Mouse (Mus musculus) B cell, adult 2 months (primary cell): Measurements from ENCODE around the gene Vcam1.

Experiments
- DNase-seq, 2 experiments: peaks; one replicate each; pipeline ENCODE4 v3.0.0; 2022

The Vcam1 gene

DNA sequence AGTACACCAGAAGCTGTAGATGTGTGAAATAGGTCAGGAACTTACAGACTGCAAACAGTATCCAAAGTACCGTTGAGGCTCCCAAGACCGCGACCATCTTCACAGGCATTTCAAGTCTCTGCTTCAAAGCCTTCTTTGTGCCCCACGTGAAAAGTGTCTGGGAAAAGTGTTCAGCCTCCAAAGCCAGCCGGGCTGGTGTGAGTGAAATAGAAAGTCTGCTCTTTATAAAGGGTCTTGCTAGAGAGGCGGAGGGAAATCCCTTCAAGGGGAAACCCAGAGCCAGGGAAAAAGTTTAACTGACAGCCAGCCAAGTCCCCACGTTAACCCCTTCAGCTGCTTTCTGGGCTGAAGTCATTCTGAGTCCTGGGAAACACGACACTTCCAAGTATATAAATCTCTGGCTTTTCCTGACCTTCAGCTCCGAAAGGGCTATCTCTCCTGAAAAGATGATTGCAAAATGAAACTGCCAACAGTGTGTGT, at the start of gene Vcam1:
Gene Vcam1, minus strand, starts transcription at position 430 of the 480 bp plus-strand sequence.
- DNase-seq = no peak

DNA sequence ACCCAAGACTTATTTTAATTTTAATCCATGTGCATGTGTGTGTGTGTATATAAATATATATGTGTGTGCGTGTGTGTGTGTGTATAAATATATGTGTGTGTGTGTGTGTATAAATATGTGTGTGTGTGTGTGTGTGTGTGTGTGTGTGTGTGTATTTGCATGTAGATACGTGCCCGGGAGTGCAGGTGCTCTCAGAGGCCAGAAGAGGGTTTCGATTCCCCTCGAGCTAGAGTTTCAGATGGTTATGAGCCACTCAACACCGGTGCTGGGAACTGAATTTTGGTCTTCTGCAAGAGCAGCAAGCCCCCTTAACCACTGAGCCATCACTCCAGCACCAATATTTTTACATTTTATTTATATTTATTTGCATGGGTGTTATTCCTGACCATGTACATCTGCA, 45.6 kb upstream of the Vcam1 start:
- DNase-seq = no peak

DNA sequence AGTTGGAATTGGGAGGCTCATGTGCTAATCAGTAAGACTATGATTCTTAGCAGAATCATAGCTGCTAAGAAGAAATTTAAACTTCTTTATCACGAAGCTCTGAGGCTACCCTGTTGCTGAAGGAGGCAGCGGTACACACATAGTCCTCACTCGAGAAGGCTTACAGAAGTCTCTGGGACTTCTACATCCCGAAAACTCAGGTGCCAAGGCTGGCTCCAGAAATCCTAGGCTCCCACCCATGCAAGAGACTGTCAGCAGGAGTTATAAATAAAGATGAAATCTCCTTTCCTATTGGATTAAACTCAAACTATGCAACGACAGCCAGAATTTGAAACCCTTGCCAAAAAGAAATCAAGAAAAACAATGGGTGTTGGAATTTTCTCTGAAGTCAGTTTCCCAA, 42.0 kb upstream of the Vcam1 start:
- no peak for DNase-seq

DNA sequence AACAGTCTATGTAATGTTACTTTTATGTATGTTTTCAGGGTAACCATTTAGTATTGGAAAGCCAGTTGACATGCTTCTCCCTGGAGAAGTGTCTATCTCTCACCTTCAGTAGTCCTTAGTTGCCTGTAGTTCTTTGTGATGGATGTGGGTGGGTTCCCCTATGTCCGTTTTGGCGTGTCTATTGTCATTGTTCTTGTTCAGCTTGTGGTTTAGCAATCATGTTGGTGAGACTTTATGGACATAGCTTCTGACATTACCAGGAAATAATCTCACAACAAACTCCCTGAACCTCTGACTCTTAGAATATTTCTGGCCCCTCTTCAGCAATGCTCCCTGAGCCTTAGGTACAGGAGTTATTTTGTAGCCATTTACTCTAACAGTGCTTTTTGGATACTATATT, 38.6 kb upstream of the Vcam1 start:
- no peak for DNase-seq

DNA sequence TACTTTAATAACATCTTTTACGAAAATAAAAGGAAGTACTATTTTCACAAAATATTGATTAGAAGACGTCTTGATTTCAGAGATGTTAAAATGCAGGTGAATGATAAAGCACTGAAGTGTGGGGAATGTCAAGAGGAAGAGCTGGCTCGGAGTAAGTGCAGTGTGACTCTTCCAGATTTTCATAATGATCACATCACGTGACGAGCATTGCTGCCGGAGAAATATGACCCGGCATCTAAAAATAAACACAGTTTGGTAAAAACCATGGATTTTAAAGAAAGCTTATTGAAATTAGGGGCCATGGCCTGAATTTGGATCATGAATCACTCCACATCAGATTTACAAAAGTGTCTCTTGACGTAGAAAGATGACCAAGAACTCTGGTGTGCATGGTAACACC, 36.8 kb upstream of the Vcam1 start:
- no peak for DNase-seq

DNA sequence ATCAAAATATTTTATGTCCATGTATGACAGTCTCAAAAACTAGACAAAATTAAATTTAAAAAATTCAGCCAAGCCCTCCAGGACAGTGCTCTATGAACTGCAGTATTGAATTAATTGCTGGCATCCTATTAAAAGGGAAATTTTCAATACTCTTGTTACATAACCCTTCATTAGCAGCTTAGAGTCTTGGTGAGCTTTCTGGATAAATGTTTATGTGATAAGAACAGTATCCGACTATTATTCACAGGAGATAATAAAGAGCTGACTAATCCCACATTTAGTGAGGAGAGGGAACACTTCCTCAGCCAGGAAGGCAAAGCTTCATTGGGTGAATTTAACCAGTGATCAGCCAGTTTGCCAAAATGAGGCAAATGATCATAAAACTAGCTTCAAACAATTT, 35.5 kb upstream of the Vcam1 start:
- DNase-seq = no peak

DNA sequence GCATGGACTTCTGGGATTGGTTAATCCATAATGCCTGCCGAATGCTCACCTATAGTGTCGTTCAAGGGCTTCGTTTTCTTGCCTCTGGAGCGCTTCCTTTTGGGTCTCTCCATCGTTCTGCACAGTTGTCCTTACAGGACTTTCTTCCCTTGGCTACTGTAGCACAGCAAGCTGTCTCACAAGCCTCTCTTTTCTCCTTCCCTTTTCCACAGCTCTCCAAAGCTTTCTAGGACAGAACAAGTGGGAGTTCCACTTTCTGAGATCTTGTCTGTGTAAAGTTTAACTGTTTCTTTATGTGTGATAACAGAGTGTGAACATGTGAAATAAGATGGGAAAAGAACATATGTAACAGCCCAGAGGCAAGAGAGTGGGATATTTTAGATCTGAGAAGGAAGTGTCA, 34.0 kb upstream of the Vcam1 start:
- no peak for DNase-seq

DNA sequence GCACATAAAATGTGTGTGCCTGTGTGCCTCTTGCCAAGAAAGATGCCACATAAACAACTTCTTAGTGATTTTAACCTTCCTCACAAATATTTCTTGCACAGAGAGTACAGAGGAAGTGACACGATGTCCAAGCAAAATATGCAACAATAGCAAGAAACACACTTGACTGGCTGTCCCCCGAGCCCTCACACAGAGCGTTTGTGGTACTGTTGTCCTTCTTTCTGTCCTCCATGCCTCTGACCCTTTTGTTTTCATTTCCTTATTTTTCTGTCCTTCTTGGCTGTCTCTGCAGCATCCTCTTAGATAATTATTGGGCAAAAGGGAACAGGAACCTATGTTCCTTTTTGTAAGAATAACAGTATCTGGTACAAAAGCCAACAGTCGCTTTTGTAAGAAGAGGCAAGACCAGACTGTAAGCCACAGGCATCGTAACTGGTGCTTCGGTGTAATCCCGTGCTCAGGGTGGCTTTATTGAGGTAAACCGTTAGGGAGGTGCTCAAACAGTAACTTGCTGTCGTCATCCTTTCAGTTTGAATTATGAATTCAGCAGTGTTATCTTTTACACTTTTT, 32.7 kb upstream of the Vcam1 start:
- no peak for DNase-seq

DNA sequence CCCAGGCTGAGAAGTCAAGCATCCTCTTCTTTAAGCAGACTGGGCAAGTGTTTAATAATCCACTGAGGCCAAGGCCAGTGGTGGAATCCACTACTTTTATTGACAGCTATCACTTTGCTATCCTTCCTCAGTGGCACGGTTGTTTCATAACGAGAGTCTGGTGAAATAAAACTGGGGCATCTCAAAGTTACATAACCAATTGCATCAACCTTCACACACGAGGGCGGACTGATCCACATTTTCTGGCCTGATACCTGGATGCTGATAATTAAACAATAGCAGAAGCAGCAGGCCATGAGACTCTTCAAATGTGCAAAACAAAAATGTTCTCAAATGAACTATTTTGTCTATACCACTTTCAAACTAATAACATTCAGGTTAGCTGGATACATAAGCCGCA, 29.9 kb upstream of the Vcam1 start:
- no peak for DNase-seq

DNA sequence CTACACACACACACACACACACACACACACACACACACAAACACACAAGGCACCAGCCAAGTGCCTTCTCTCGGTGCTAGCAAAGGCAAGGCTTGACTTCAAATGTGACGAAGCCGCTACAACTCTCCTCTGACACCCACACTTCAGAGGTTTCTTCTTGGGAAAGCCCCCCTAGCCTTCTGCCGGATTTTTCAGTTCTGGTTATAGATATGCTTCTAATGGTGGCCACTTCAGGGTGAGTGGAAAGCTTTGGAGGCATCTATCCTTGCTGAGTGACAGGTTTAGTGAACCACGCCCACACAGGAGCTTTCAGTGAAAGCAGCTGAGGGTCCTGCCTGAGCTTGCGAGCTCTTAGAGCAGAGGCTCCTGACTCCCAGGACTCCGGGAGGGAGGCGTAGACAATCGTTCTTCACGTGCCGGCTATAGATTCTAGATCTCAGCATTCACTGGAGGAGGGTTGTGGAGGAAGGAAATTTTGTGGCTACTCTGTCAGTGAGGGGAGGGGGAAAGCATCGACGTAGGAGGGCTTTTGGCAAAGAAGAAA, 28.0 kb upstream of the Vcam1 start:
- DNase-seq = no peak

DNA sequence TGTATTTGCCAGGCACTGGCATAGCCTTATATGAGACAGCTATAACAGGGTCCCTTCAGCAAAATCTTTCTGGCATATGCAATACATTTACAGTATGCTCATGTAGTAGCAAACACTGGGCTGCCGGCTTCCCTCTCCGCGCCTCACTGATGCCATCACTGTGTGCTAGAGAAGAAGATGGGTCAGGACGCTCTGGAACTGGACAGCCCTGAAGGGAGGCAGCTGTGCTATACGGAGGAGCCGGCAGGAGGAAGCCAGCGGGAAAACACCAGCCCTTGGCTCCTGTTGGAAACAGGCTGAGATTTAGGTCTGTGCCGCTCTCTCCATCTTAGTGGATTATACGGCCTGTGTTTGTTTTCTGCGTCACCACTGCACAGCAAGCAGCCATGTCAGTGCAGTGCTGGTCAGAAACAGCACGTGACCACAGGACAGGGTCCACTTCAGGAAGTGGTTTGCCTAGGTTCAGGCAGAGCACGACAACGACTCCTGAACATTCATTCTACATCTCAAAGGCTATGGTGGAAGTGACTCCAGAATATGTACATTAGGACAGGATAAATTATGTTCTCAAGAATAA, 20.7 kb upstream of the Vcam1 start:
- DNase-seq = no peak

DNA sequence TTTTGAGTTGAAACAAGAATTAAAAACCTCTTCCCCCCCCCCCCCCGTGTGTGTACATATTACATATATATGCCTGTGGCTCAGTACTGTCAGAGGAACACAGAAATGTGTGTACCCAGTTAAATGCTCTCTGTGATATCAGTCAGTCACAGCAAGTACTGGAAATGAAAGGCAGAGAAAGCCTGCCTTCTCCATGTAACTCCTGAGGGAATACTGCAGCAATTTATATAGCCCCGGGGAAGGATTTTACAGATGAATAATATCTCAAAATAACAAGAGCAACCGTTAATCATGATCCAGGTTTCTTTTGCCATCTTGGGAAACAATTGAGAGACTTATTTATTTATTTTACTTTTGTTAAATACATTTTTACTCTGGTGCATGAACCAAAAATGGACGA, 19.6 kb upstream of the Vcam1 start:
- no peak for DNase-seq

DNA sequence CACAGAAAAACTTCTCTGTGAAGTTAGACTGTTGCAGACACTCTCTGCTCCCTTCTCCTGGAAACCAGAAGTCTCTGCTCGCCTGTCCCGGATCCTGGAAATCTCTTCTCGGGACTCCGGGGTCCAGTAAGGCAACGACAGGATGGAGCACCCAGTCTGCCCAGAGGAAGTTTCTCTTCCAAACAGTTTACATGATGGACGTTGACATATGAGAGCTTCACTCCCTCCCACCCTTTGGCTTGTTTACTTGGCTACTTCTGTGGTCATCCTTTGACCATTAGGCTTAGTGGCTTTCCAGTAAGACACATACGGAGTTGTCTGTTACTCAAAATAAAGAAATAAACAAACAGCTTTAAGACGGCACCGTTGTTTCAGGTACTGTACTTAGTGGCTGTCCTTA, 19.2 kb upstream of the Vcam1 start:
- no peak for DNase-seq

DNA sequence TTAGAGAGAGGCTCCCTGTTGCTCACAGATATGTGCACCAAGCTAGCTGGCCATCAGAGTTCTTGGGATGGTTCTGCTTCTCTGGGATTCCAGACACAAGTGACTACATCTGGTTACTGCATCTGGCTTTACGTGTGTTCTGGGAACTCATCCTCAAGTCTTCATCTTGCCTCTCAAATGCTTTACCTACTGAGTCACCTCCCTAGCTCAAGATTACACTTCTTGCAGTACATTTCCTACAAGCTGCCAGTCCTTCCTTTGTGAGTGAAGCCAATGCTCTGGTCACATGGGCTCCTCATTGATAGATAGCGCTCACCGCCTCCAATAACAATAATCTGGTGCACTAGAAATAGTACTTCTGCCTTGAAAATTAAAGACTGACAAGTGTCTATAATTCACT, 11.7 kb upstream of the Vcam1 start:
- DNase-seq = no peak

DNA sequence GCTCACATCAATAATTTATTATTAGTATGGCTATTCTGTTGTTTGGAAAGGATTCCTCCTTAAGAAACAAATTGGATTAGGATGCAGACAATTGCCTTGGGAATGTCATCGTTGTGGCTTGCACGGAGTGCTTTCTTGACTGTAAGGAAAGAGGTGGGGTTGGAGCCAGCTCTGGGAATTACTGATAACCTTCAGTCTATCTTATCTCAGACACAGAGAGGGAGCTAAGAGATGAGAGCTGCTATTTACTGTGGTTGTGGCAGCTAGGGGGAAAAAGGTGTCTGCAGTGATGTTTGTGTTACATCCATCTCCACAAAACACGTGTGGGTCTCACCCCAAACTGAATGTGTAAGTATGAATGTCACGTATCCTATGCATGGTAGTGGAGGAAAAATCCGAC, 9.5 kb upstream of the Vcam1 start:
- no peak for DNase-seq

DNA sequence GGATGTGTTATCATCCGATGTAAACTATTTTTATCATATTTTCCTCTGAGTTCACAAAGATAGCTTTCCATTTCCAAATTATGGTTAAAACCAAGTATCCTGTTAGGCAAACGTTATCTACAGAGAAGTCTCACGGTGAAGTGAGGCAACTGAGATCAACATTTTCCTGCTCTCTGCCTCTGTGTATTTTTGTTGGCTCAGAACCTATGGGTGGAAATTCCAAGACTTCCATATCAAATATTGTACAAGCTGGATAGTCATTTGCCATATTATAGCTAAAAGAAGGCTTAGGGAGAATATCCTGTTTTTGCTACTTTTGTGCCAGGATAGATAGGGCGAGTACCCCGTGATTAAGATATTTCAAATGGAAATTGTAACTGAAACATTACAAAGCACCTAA, 8.6 kb upstream of the Vcam1 start:
- no peak for DNase-seq

DNA sequence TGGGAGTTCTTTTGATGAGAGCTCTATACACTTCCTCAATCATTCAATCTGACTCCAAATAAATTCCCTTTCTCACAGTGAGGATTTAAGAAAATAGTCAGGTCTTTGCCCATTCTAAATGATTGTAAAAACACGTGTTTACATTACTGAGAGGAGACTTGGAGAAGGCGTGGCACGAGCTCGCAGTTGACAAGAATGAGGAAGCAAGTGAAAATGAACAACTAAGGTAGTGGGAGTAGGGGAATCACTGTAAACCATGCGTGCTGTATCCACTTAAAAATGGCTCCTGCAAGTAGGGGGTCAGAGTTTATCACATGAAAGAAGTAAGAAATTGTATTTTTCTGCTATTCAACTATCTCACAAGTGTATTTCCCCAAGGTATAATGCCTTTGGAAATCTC, 3.9 kb upstream of the Vcam1 start:
- DNase-seq = no peak

DNA sequence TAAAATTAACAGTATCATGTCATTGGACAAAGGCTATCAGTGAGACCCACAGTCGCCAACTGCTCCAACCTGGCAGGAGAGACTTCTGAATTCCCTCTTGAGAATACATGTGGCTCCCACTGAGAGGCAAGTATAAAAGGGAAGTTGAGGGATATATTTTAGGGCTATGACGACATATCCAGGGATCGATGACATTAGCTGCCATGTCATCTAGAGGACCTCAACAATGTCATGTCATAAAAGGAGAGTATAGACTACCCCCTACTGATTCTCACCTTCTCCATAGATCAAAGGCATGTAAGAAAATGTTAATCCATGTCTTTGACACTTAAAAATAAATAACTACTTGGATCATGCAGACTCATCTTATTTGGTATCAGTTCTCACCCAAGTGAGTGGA, 1.2 kb upstream of the Vcam1 start:
- no peak for DNase-seq

DNA sequence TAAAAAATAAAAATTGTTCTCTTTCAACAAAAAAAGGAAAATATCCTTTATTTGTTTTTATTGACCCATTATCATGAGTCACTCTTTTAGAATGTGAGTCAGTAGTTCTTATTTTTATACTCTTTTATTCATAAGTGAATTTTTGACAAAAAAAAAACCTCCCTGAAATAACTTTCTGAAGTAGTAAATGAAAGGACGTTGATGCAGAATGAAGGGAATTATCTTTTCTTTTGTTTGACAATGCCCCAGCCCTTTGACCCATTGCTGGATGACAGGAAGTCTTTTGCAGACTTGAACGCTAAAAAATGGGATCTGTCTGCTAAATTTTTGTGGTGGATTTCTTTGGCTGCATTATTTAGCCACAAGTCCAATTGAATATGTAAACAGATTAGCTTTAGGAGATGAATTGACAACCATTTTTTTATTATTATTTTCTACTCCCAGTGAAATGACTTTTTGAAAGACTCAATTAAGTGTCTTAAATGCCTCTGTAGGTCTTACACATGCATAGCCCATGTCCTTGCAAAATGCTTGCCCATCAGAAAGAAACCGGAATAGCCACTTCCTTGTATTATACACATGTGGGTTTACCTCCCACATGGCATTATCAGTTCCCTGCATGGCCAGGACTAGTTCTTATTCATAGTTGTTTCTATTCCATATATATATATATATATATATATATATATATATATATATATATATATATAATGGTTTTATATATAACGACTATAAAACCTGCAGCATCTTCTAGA, 530 bp upstream of the Vcam1 start:
- no peak for DNase-seq

DNA sequence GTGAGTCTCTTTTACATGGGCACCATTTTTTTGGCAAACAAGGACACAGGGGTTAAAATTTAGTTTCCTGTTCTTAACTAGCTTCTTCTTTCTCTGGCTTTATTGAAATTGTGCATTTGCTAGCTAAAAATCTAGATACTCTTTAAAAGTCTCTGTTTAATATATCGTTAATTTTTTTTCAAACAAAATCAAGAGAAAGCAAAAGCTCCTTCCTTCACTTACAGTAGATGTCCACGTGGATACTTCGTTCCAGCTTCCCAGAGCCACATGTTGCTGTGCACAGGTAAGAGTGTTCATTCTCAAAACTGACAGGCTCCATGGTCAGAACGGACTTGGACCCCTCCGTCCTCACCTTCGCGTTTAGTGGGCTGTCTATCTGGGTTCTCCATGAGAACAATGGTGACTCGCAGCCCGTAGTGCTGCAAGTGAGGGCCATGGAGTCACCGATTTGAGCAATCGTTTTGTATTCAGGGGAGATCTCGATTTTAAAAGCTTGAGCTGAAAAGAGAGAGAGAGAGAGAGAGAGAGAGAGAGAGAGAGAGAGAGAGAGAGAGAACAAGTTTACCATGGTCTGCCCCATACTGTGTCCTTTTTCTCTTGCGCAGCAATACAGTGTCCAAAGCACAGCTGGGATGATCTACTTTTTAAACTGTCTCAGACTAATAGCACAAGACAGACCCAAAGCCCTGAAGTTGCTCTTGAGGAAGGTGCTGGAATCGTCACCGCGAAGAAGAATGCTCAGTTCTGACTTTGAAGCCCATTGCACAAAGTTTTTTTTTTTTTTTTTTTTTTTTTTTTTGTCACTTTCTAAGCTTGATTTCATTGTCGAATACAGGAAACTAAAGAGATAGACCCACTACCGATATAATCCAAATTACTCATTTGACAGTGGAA, 930 bp downstream of the Vcam1 start:
- no peak for DNase-seq

DNA sequence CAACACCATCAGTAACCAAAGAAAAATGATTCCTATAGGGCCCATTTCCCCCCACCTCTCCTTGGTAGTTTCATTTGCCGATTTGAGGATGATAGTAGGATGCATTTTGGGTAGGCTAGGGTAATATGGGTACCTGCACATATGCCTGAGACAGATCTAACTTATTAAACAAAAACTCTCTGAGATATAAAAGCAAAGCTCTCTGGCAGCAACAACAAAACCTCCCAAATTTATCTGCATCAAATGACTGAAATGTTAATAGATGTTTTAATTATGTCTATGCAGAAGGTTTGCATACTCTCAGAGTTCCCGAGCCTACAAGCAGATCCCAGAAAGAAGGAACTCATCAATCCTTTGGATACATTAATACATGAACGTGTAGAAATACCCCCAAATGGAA, 1.7 kb downstream of the Vcam1 start:
- no peak for DNase-seq

DNA sequence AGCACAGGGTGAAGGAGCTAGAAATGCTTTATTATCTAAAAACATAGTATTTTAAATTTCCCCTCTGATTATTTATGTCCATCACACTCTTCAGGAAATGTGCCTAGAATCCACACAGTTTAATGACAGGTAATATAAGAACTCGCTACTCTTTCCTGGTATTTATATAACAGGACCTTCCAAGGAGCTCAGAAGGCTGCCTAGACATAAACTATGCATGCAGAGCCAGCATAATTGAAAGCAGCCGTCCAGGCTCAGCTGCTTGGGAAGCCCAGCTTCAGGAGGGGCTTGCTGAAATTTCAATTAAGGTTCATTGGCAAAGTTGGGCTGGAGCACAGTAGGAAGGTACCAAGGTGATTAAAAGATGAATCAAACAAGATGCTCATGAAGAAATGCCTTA, 2.2 kb downstream of the Vcam1 start:
- no peak for DNase-seq

DNA sequence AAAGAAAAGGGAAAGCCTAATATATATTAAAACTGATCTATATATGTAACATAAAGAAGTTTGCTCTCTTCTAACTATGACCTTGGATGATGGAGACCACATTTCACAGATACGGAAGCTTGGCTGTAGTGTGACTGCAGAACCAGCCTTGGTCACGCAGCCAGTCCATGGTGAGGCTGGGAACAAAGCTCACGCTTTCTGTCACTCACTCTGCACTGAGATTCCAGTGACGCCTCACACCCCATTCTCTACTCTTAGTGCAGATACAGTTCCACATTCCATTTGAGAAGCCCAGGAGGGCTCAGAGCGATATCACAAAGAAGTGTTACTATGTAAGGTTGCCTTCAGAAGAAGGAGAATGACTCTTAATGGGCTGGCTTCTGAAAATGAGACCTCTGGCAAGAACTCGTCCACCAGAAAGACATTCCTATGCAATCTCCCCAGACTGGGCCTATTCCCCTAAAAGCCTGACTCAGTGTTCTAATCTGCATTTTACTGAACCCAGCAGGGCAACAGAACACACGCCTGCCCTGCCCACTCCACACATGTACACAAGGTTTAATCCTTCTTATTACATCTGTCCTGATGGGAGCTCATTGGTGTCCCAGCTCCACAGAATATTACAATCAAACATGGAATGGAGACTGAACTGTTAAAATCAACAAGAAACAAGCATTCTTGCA, 2.8 kb downstream of the Vcam1 start:
- DNase-seq = no peak
